Mouse (Mus musculus): ENCODE measurements at regions not wholly inside any gene's neighbourhood (a gene's known extent, or its start where the extent isn't known, plus 50 kb on each side); places are given as distances from the start of the nearest gene placed in this dataset.

- DNase-seq = no peak
These were observed 130.0 kb downstream of the Polr2m start for GRCm38 (mm10) chr9:71355721-71356120.

Measured in heart, adult 18-20 months (tissue).